Mouse (Mus musculus): ENCODE data around the gene Ttll8.

- no peak for TF ChIP-seq CTCF (IDR thresholded peaks at IDR 0.05; ENCODE audit: low read depth)
- no peak for TF ChIP-seq EP300 (IDR thresholded peaks at IDR 0.05; ENCODE audit: low read depth)
Measured at GRCm38 (mm10) chr15:88892876-88893275, 61.3 kb downstream of the Ttll8 start.
